Mouse (Mus musculus): ENCODE measurements around the gene Trarg1.

Trarg1 gene

DNA sequence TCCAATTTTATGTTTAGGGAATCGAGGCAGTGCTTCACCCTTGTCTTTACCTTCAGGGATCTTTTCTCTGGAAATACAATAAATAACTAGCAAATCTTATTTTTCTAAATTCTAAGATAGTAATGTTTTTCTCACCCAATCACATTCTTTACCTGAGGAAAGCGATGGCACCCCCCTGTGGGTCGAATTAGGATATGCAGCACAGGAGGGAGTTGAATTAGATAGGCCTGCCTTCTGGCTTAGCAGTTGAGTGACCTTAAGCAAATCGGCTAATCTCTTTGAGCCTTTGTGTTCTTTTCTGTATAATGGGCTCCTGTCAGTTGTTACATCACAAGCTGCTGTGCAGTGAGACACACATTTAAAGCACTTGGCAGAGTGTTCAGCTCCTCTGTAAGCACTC, 4.9 kb upstream of the Trarg1 start:
- no peak for DNase-seq

DNA sequence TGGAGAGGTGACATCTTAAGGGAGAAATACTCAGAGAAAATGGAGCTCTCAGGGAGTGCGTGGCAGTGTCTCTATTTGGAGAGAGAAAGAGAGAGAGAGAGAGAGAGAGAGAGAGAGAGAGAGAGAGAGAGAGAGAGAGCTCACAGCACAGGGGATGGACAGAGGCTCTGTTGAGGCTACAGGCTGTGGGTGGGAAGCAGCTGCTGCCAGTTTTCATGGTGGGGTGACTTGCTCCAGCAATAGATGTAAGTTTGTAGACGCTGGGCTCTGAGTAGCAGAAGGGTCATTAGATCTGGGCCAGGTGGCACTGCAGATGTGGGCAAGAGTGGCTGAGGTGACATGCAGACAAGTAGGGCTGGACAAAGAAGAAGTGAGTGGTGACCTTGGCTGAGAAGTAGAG, 6.0 kb downstream of the Trarg1 start:
- DNase-seq: no peak

DNA sequence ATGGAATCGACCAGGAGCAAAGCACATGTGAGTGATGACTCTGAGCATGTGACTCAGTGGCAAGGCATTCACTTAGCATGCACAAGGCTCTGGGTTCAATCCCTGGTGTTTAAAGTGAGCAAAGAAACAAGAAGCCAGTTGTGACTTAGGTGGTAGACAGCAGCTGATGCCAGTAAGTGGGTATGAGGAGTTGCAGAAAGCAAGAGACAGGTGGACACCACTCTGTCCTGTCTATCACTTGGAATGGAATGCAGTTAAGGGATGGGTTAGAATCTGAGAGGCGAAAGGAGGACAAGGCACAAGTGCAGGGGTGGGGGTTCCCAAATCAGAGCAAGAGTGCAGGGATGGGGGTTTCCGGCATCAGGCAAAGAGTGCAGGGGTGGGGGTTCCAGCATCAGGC, 12.5 kb downstream of the Trarg1 start:
- DNase-seq: no peak

DNA sequence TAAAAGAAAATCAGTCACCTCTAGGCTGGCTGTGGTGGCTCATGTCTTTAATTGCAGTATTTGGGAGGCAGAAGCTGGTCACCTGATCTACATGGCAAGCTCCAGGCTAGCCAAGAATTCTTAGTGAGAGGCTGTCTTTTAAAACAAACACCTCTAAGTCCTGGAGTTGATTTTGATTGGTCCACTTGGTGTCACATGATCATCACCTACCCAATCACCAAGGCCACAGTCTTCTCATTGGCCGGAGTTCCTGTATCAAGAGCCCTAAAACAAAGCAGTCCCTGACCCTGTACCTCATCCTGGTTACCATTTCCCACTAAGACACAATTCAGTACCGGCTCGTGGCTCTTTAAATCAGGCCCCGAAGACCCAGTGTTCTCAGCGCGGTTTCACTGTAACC, 16.2 kb downstream of the Trarg1 start:
- DNase-seq: no peak

DNA sequence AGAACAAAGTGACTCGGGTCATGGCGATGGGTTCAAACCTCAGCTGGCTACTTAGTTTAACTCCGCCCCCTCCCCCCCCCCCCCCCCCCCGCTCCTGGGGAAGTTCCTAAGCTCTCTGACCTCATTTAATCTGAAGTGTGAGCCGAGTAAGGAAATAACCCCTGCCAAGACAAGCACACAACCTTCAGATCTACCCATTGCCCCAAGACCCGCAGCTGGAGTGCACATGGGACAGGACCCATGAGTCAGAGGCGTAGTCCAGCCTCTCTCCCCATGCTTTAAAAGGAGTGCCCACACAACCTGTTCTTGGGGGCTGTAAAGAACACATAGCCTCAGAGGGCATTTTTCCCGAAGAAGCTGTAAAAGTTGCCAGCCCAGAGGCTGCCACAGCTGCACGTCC, 20.0 kb downstream of the Trarg1 start:
- DNase-seq: no peak

DNA sequence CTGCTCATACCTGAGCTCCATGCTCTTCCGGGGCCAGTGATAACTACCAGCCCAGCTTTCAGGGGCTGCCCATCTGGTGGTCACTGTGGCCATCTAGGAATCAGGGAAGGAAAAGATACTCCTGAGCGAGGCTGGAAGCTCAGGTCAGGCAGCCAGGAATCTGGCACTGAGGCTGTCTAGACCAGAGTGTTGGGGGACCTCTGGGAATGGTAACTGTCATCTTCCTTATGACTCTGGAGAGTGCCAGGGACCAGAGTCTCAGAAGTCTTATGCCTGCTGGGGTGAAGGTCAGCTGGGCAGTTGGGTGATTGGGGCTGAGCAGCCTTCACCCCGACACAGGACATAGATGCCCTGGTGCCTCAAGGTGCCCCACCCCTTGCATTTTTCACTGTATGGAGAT, 28.0 kb downstream of the Trarg1 start:
- DNase-seq: no peak

DNA sequence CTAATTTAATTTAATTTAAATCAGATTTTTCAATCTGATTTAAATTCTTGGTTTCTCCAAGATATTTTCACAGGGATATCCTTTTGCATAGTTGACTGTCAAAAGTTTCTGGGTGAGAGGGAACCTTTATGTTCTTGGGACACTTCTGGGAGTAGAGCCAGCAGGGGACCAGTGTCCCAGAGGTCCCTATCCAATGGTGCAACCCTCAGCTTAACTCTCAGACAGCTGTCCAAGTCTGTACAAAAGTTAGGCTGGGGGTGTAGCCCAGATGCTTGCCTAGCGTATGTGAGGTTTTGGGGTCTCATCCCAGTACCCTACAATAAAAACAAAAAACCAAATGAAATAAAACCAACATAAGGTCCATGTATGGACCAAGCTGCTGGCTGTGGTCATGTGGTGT, 28.5 kb downstream of the Trarg1 start:
- no peak for DNase-seq

DNA sequence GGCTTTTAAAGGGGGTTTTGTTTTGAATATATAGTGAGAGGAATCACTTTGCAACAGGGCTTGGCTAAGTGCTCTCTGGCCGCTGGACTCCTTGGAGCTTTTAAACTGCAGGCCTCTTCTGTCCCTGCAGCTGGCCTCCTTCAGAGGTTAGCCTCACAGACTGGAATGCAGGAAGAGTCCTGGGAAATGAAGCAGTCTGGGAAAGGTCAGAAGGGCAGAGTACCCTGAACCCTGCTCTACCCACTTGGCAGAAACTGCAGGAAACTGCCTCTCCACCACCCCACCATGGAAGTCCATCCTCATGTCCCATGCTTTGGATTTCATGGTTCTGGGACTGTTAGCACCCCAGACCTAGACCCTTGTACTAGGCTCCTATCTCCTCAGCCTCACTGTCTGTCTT, 29.3 kb downstream of the Trarg1 start:
- no peak for DNase-seq

DNA sequence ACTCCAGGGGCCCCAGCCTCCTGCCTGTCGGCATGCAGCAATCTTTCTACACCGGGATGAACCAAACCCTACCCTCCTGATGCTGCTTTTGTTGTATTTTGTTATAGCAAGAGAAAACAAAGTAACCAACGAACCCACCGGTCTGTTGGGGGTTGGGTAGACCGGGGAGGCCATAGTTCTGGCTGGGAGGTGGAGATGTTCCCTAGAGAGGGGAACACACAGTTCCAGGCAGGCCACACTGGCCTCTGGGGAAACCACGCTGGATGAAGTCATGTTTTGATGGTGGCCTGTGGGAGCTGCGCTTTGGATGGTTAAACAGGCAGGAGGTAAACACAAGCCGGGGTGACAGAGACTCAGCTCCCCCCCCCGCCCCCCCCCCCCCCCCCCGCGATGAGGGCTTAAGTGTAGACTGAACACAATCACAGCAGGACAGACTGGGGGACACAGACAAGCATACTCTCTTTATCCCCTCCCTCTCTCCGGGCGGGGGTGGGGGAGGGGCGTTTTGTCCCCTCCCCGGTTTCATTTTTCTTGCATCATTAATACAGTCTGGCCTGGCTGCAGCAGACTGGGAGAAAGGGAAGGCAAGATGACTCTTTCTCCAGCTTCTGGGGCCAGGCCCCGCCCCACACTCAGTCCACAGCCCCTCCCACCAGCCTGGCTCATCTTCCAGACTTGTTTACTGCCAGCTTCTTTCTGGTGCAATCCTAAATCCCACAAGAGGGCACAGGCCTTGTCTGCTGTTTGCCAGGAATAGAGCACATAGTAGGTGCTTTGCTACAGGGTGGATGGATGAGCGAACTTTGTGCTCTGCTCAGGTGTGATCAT, 30.2 kb downstream of the Trarg1 start:
- DNase-seq: no peak

DNA sequence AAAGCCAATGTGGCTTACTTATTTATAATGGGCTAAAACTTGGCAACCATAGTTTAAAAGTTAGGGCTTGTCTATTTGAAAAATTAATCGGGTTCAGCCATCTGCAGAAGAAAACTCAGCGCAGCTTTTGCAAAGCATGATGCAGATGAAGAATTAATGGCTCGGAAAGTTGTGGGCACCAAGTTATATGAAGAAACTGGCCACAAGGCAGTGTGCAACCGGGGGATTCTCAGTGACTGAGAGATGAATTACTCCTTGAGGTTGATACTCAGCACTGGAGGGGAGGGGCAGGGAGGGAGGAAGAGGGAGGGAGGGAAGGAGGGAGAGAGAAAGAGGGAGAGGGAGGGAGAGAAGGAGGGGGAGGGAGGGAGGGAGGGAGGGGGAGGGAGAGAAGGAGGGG, 37.4 kb downstream of the Trarg1 start:
- no peak for DNase-seq

DNA sequence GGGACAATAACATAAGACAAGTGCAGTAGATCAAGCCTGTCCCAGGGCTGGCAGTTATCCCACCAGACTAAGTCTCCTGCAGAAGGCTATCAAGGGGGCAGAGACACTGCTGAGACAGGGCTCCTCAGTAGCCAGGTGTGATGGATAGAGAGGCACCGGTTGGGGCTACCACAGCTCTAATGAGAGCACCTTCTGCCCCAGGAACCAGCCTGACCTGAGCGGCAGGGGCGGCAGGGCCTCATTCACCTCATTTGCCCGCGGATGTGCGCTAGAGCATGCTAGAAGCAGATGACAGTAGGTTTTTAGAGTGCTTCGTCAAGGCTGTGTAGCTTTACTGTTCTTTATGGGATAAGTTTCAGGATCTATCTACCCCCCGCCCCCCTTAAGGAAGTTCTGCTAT, 44.3 kb downstream of the Trarg1 start:
- DNase-seq: no peak

DNA sequence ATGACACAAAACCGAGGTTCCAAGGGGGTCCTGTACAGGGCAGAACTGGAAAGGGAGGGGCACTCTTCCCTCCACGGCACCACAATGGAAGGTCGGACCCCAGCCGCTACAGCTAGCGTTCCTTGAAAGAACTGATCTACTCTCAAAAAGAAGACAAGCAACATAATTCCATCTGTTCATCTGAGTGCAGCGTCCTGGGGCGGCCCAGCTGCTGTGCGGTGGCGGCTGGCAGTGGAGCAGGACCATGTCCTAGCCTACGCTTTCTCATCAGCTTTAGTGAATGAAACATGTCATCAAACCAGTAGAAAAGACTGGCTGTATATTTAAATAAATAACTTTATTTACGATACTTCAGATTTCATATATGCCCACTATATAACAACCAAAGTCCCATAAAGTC, 48.5 kb downstream of the Trarg1 start:
- DNase-seq: no peak

DNA sequence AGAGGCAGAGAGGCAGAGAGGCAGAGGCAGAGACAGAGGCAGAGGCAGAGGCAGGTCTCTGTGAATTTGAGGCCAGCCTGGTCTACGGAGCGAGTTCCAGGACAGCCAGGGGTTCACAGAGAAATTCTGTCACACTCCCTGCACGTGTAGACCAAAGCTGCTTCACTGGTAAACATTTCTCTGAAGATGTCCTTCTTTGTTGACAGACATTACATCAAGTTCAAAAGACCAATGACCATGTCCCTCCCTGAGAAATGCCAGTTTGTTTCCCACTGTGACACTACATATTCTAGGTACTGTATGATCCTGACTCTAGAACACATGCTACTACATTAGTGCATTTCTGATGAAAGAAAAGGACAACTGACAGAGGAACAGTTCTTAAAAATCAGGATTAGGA, 51.0 kb downstream of the Trarg1 start:
- DNase-seq: no peak

DNA sequence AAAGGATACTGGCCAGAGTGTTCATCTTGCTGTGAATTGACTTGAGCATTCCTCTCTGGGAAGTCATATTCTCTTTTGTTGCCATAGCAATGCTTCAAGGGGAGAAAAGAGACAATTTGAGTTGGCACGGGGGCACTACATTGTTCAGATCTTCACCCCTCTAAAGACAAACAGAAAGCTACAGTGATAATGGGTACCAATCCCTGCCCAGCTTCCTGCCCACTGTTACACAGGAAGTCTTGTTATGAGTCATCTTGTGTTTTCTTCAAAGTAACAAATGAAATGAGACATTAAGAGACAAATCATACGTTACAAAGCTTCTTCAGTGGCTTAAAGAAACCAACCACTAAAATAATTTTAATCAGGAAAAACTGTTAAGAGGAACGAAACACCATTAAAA, 55.0 kb downstream of the Trarg1 start:
- DNase-seq: no peak

DNA sequence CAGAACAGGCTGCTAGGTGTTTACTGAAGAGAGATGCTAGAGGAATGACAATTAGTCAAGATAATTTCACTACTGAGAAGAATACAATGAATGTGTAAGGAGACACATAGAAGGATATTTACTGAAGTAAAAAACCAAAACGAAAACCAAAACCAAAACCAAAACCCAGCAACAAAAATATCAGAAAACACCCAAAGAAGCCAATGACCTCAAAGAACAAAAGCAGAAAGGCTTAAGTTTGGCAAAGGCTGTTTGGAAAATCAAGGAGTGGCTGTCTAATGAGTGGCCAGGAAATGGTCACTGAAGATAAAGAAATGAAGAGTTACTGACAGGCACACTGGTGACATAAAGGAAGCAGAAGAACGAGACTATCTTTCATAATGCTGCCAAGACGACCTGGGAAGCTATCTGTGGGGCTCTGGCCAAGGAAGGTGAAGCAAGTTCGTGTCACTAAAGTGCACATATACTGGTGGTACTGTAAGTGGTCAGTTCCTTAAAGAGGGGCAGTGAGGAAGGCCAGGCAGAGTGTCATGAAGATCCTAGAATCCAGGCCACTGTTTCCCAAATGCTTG, 56.2 kb downstream of the Trarg1 start:
- no peak for DNase-seq

DNA sequence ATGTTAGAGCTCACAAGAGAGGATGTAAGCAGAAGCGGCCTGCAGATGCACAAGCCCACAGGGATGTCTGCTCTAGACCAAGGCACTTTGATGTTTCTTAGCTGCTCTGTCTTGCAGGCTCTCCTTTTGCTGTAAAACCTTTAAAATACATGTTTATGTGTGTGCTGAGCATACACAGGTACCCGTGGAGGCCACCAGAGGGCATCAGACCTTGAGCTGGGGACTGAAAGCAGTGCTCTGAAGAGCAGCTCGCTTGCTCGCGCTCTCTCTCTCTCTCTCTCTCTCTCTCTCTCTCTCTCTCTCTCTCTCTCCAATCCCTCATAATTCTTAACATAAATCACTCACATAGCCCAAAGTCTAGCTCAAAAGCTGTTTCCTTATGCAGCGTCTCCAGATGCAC, 59.5 kb downstream of the Trarg1 start:
- DNase-seq: peak; percentile 40

DNA sequence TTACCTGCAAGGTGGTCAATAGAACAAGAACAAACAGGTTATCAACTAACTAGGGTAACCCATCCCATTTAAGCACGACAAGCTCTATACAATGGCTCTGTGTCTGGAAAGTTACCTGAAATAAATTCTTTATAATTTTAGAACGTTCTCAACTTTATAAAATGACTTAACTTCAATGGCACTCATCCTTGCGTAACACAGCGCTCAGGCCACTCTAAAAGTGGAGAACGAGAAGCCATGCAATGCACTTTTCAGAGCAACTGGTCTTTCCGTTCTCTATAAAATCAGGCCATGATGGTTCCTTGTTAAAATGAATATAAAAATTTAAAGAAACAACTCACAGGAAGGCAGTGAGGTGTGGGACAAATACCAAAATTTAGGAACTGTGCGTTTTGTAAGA, 62.9 kb downstream of the Trarg1 start:
- DNase-seq: no peak

DNA sequence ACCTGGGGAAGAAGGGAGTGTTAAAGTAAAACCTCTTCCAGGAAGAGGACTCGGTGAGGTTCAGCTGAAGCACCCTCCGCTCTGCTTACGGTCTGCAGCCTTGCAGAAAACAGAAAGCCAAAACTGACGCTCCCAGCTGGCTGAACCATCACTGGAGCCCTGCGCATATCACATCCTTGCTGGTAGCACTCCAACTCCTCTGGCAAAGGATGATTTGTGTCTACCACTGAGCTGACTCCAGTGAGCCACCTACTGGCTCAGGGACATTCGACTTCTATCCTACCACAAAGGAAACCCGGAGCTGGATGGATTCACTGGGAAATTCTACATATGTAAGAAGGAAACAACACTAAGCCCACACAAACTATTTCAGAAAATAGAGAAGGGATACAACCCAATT, 64.9 kb downstream of the Trarg1 start:
- DNase-seq: peak; percentile 19

DNA sequence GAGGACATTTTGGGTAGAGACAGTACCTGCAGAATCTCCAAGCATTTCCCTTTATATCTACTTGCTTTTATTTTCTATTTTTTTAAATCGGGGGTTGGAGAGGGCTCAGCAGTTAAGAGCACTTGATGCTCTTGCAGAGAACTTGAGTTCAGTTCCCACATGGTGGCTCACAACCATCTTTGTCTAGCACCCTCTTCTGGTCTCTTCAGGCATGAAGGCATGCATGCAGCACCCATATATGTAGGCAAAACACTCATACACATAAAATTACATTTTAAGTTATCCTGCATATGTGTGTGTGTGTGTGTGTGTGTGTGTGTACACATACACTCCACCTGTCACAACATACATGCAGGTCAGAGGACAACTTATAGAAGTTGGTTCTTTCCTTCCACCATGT, 66.3 kb downstream of the Trarg1 start:
- DNase-seq: no peak

All from right cerebral cortex, postnatal 14 days (tissue).